Mouse (Mus musculus) embryonic stem cell, embryonic (primary cell): ENCODE data around the gene Uckl1.

Source experiments
- CTCF ChIA-PET, 4 experiments: fragments of 300-600 bp in 2 of 4; fragments of 350-600 bp in 2 of 4; sonication (Branson Sonifier 250); formaldehyde crosslinking; loops; one replicate each; lab custom pipeline; 2022; ENCODE audit warnings: inconsistent platforms in 2 of 4; lab: Charles Lee
- POLR2A ChIA-PET, 4 experiments: fragments of 300-600 bp in 2 of 4; fragments of 350-600 bp in 2 of 4; sonication (Branson Sonifier 250); formaldehyde crosslinking; loops; one replicate each; lab custom pipeline; 2022; ENCODE audit warnings: antibody characterized with exemption in 4 of 4, inconsistent platforms in 1 of 4; lab: Charles Lee

Gene Uckl1

DNA sequence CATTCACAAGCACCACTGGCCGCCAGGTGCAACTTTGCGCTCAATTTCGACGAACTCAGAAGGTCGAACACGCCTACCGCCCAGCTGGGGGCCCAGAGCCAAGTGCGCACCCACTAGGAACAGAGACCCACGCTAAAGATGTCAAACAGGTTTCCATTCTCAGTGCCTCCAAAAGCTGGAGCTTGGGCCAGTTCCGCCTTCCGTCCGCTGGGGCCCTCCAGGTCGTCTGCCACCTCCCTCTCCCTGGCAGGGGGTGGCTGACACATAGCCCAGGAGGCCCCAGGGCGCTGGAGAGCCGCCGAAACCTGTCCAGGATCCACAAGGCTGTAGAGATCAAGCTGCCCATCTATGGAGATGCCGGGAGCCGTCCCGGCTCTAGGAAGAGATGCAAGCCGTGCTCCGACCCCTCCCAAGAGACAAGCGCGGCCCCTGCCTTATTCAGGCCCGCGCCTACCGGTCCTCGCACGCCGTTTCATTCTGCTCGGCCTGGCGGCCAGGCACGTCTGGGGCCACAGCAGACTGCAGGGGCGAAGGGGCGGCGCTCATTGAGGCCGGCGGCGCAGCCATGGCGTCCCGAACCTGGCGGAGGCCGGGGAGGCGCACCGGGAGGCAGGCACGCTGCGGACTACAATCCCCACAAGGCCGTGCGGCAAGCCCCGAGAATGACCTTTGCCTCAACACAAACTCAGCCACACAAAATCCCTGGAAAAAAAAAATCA is 3.1 kb downstream of the Uckl1 start:
- POLR2A ChIA-PET = interaction anchor here (0.8 to 5.9 kb wide), 21 partner anchors 8 to 468 kb away, joined by 3 to 46 read pairs (median 5); partner anchors contain the start of genes Dnajc5 (in 3 of the 4), Samd10 (in 2 of the 4), Ppdpf (in 1 of the 4) and Prpf6 (in 1 of the 4)
- CTCF ChIA-PET = interaction anchor here in 3 of 4 experiments (0.5 to 3.6 kb wide), 19 partner anchors 10 to 427 kb away, joined by 3 to 28 read pairs (median 3); partner anchors contain the start of genes Samd10 (in 2 of the 3), Dnajc5 (in 1 of the 3) and Ppdpf (in 1 of the 3)

DNA sequence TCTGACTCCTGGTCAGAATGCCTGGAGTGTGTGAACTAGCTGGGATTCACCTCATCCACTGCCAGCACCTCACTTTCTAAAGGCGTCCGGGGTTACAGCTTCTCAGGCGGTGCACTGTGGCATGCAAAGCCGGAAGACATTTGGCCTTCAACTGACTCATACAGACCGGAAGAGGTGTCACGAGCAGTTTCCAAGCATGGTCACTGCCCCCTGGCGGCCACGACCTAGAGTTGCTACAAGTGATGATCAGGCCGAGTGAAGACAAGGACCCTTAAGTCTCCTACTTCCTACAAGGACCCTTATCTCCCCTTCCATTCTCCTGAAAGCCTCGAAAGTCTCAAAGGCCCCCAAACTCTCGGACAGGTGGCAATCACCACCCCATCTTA is 3.7 kb downstream of the Uckl1 start:
- POLR2A ChIA-PET = interaction anchor here (0.6 to 5.9 kb wide), 27 partner anchors 9 to 614 kb away, joined by 3 to 46 read pairs (median 4); partner anchors contain the start of genes Dnajc5 (in 3 of the 4), Samd10 (in 2 of the 4), Arfgap1 (in 1 of the 4) and Arfrp1 (in 1 of the 4)
- CTCF ChIA-PET = interaction anchor here (0.6 to 3.6 kb wide), 22 partner anchors 9 to 427 kb away, joined by 3 to 28 read pairs (median 3); partner anchors contain the start of genes Dnajc5 (in 1 of the 4), Ppdpf (in 1 of the 4) and Samd10 (in 1 of the 4)

DNA sequence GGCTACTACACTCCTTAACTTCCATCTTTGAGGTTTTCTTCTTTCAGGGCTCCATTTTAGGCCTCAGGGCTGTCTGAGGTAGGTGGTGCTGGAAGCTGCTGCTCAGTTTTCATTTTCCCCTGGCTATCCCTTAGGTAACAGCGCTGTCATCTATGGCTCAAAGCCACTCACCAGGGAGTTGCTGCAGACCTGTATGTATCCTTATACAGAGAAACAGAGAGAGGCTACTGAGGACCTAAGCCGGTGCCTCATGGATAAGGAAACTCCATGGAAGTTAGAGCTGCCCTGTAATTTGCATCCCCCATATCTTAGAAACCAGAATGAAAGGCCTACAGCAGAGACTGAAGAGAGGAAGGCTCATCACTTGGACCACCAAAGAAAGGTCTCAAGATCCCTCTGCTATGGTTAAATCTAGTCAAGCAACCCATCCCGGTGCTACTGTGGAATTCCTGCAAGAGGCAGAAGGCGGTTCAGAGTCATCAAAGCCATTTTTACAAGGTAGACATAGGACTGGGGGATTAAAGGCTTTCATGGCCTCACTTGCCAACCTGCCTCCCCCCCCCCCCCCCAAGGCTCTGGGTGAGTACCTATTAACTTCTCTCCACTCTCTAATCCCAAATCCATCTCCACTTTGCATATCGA is 4.4 kb downstream of the Uckl1 start:
- CTCF ChIA-PET = interaction anchor here (0.6 to 3.6 kb wide), 21 partner anchors 8 to 340 kb away, joined by 3 to 28 read pairs (median 3); partner anchors contain the start of genes Dnajc5 (in 1 of the 4) and Samd10 (in 1 of the 4)
- POLR2A ChIA-PET = interaction anchor here (0.6 to 5.9 kb wide), 25 partner anchors 8 to 613 kb away, joined by 3 to 46 read pairs (median 4); partner anchors contain the start of genes Dnajc5 (in 2 of the 4), Samd10 (in 2 of the 4), Arfgap1 (in 1 of the 4) and Arfrp1 (in 1 of the 4)

DNA sequence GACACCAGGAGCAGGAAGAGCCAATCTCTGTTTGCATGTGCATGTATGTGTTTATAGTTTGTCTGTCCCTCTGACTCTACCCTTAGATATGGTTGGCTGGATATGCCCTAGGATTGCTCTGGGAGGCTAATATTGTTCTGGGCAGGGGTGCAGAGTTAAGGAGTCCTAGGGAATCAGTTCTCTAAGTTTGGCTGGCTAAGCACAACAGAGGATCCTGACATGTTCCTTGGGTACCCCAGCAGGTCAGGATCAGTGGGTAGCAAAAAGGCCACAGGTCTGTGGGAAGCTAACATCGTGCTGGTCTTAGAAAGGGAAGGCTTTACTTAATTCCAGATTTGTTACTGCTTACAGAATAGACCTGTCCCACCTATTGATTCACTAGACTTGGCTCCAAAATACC is 5.0 kb downstream of the Uckl1 start:
- POLR2A ChIA-PET = interaction anchor here in 3 of 4 experiments (0.5 to 5.9 kb wide), 9 partner anchors 7 to 80 kb away, joined by 3 to 46 read pairs (median 6); partner anchors contain the start of genes Dnajc5 (in 1 of the 3) and Samd10 (in 1 of the 3)
- CTCF ChIA-PET = interaction anchor here in 3 of 4 experiments (0.8 to 3.6 kb wide), 7 partner anchors 11 to 168 kb away, joined by 3 to 28 read pairs (median 3); no protein-coding TSS in a partner anchor

DNA sequence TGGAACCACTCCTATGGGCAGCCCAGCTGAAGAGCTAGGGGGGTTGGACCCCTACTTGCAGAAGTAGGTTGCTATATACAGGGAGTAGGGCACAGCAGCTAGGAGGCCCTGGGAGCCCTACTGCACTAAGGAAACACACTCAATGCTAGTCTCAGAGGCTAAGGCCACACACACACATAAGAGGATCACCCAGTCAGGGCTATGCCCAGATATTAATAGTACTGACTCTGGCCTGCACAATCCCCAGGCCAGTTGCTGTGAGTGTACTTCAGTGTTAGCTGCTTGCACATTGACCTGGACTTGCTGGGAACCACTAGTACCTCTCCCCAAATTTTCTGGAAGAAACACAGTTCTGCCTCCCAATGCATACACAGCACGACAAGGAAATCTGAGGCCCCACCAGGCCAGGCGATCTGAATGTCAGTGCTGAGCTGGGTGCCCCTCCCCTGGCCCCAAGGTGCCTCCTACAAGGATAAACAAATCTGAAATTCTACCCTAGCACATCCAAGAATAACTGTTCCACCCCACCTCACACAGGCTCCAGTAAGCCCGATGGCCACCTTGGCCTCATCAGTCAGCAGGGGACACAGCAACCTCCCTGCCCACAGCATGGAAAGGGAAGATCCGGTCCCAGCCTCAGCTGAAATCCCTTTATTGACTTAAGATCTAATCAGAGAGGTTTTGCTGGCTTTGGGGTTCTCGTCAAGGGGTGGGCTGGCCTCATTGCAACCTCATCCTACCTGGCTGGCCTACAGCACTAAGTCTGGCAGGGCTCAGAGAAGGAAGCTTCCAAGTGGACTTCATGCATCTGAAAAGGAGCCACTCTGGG is 5.7 kb downstream of the Uckl1 start:
- POLR2A ChIA-PET = interaction anchor here in 3 of 4 experiments (0.5 to 5.1 kb wide), 12 partner anchors 10 to 213 kb away, joined by 3 to 46 read pairs (median 4); partner anchors contain the start of genes Arfrp1 (in 1 of the 3) and Samd10 (in 1 of the 3)
- CTCF ChIA-PET = interaction anchor here in 3 of 4 experiments (1.1 to 3.6 kb wide), 6 partner anchors 10 to 100 kb away, joined by 3 to 28 read pairs (median 4); no protein-coding TSS in a partner anchor

DNA sequence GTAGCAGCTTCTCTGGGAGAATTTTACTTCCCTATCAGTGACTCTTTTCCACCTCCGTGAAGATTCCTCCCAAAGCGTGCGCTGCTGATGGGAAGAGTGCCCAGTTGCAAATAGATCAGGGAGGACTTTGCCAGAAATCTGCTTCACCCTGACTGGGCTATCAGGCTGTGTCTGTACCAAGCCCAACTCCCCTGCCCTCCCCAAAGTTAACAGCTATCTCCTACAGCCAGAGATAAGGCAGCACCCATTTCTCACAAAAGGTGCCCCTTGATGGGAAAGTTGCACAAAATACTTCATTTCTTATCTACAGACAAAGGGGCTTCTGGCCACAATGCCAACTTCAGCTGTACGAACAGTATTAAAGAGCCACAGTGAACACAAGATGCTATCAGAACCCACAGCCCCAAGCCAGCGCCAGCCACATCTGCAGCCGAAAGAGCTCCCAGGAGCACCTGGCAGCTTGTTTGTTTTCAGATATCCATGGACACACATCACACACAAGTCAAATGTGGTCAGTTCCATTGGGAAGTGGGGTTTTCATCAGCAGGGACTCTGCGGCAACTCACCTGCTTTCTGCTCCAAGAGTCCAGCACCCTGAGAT is 6.6 kb downstream of the Uckl1 start:
- ChIA-PET POLR2A (interaction anchor here in 3 of 4 experiments (1.1 to 3.9 kb wide), 10 partner anchors 9 to 213 kb away, joined by 3 to 20 read pairs (median 4); partner anchors contain the start of gene Arfrp1 (in 1 of the 3)), CTCF (interaction anchor here (0.9 to 3.2 kb wide), 7 partner anchors 10 to 55 kb away, joined by 3 to 22 read pairs (median 4); no protein-coding TSS in a partner anchor)

DNA sequence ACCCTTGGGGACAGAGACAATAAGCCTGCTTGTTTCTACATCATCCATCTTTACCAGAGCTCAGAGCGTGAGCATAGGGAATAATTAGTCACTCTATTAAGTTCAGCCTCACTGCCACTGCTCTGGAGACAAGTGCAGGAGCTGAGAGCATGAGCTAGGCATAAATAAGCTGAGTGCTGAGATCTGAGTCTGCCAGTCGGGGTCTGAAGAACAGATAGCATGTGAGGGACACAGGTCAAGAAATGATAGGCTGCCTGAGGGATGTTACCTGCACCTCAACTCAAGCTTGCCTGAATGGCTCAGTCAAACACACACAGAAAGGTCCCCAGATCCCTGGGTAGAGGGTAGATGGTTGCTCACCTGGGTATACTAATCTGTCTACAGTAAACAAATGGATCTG is 7.6 kb downstream of the Uckl1 start:
- POLR2A ChIA-PET = interaction anchor here in 3 of 4 experiments (0.6 to 3.9 kb wide), 12 partner anchors 8 to 66 kb away, joined by 3 to 20 read pairs (median 4); partner anchors contain the start of gene Dnajc5 (in 1 of the 3)
- CTCF ChIA-PET = interaction anchor here (0.6 to 3.2 kb wide), 8 partner anchors 9 to 39 kb away, joined by 3 to 22 read pairs (median 5); no protein-coding TSS in a partner anchor

DNA sequence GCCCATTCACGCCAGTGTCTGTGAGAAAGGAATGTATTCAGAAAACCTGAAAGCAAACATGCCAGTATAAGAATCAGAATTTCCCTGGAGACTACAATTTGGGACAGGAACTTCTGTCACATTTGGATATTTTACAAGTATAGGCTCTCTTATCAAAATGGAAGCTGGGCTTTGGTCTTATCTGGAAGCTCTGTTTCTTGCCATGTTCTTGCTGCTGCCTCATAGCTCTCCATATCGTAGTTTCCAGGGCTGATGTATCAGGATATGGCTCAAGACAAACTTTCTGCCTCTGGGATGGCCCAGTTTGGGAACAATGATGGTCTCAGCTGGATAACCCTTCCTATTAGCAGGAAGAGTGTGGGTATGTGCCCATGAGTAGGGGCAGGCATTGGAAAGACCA is 8.1 kb downstream of the Uckl1 start:
- POLR2A ChIA-PET = interaction anchor here in 2 of 4 experiments (0.6 to 3.9 kb wide), 7 partner anchors 8 to 65 kb away, joined by 3 to 20 read pairs (median 6); partner anchors contain the start of gene Dnajc5 (in 1 of the 2)
- CTCF ChIA-PET = interaction anchor here in 3 of 4 experiments (0.7 to 3.2 kb wide), 5 partner anchors 8 to 38 kb away, joined by 3 to 22 read pairs (median 5); no protein-coding TSS in a partner anchor

DNA sequence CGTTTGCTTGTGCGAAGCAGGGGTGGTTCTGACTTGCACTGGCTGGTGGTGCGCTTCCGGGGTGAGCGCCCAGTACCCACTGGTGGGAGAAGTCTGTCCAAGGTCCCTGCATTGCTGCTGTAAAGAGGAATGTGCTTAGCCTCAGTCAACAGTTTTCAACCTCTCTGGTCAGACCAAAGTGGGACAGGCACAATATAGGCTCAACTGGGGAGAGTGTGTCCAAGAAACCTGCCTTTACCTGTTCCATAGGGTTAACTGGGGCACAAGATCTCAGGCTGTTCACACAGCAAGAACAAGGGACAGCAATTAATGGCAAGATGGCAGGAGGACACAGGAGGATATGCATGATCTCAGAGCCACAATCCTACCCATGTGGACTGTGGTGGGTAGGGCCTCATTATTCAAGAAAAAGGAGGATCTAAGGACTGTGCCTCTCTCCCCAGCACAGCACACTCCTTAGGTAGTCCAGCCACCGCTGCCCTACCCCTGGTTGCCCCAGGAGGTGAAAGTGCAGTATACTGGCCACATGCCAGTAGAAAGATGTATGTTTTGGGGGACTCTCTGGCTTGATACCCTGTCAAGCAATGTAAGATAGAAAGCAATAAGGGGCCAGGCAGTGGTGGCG is 9.7 kb downstream of the Uckl1 start:
- ChIA-PET POLR2A (interaction anchor here in 1 of 4 experiments (1.3 to 1.5 kb wide), 2 partner anchors 26 to 55 kb away, joined by 4 to 6 read pairs; partner anchors contain the start of gene Dnajc5), CTCF (interaction anchor here in 2 of 4 experiments (0.6 to 0.7 kb wide), 2 partner anchors 104 kb away, joined by 3 read pairs; no protein-coding TSS in a partner anchor)

DNA sequence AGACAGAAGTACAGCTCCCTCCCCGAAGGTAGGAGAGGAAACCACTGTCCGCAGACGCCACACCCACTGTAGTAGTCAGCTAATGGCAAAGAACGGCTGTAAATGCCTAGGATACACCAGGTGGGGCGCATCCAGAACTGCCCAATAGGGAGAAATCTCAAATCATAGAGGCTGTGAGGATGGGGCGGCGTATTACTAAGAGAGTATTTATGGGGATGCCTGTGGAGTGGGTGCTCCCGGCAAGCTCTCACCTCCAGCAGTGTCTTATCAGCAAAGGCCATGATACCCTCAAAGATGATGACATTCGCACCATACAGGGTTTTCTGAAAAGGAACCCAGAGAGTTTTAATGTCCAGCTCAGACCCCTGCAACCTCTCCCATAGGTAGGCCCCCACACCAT is 10.7 kb downstream of the Uckl1 start:
- POLR2A ChIA-PET = interaction anchor here in 3 of 4 experiments (0.5 to 1.5 kb wide), 9 partner anchors 8 to 254 kb away, joined by 3 to 6 read pairs (median 3); partner anchors contain the start of genes Dnajc5 (in 1 of the 3), Rtel1 (in 1 of the 3) and Uckl1 (in 1 of the 3)
- CTCF ChIA-PET = interaction anchor here in 2 of 4 experiments (0.5 to 0.7 kb wide), 3 partner anchors 15 to 558 kb away, joined by 3 read pairs; no protein-coding TSS in a partner anchor

DNA sequence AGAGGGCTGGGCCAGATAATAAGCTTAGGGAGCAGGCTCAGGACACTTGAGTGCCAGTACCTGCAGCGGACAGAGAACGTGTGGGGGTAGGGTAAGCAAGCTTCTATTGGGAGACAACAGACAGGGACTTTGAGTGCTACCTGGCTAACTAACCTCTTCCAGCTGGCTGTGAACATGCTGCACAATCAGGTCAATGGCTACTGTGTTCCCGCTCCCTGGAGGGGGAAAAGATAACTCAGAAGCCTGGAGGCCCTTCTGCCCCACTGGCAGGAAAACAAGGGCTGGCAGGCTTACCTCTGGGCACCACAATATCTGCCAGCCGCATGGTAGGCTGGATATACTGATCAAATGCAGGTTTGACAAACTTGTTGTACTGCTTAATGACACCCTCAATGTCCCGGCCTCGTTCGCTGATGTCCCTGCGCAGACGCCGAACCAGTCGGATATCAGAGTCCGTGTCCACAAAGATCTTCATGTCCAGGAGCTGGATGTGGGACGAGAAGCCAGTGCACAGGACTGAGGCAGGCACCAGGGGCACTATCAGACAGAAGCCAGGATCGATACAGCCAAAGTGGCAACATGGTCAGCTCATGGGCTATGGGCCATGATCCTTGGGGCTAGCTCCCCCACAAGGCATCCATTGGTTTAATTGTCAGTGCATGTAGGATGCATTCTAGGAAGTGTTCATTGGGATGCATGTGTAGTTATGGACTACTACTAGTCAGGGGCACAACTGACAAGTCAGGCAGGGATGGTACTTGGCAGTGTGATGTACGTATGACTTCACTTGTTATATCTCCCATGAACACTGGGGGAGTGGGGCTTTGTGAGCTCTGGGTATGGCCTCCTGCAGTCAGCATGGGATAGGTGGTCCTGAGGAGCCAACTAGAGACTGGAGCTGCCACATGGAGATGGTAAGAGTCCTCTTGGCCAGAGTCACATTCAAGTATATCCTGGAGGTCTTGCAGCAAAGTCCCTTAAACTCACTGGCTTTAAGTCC is 11.5 kb downstream of the Uckl1 start:
- ChIA-PET POLR2A (interaction anchor here in 3 of 4 experiments (0.5 to 2.9 kb wide), 13 partner anchors 7 to 254 kb away, joined by 3 to 17 read pairs (median 4); partner anchors contain the start of genes Abhd16b (in 1 of the 3), Dnajc5 (in 1 of the 3), Rtel1 (in 1 of the 3) and Uckl1 (in 1 of the 3)), CTCF (interaction anchor here (0.5 to 2.3 kb wide), 4 partner anchors 8 to 106 kb away, joined by 3 to 9 read pairs (median 3); no protein-coding TSS in a partner anchor)

DNA sequence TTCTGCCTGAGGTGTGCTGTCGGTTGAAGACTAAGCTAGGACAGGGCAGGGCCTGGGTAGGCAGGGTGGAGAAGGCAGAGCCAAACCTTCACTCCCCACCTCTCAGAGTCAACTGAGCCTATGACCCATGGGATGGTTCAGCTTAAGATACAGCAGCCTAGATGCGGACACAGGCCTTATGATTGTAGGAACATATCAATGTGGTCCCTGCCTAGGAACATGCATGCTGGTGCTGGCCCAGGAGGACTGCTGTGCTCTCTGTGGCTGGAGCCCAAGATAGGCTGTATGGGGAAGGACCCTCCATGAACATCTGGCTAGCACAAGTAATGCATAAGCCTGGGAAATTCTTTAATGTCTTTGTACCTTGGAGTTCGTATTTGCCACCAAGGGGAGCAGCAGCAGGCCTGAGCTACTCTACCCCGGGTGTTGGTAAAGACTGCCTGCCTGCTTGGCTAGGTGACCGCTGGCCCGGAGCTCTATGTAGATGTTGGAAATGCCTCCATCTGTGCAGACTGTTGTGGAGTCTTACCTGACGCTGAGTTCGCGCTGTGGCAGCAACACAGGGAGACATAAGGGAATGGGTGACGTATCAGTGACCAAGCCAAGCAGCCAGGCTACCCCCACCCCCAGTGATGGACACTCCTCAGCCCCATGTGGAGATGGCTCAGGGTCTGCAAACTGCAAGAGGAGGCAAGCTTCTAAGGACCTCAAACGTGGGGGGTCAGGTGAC is 12.6 kb downstream of the Uckl1 start:
- ChIA-PET POLR2A (interaction anchor here in 2 of 4 experiments (0.5 to 2.9 kb wide), 9 partner anchors 8 to 326 kb away, joined by 3 to 17 read pairs (median 4); partner anchors contain the start of genes Abhd16b (in 1 of the 2) and Dnajc5 (in 1 of the 2)), CTCF (interaction anchor here (0.6 to 2.3 kb wide), 7 partner anchors 9 to 353 kb away, joined by 3 to 9 read pairs (median 3); no protein-coding TSS in a partner anchor)

DNA sequence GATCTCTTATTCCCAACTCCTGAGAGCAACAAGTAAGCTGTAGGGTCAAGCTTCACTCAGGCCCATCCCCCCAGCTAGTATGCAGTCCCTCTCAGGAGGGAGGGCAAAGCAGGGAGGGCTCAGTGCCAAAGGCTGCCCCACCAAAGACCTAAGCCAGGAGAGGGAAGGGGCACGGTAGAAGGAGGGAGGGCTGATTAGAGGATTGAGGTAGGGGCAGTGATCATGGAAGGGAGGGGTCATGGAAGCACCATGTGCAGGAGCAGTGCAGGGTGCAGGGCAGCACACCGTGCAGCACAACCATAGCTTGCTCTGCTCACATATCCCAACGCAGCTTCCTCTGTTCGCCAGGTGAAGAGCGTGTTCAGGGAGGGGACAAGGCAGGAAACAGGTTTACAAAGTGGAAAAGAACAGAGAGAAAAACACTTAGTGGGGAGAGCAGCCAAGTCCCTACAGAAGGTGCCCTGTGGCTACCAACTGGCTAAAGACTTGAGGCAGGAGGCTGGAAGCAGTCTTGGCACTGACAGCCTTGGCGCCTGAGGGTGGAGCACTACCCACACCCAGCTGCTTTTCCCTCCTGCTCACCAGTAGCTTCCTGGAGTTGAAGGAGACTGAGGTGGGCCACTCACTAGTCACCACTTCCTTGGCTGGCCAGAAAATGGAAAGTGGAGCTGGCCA is 13.6 kb downstream of the Uckl1 start:
- POLR2A ChIA-PET = interaction anchor here (0.7 to 2.9 kb wide), 9 partner anchors 9 to 51 kb away, joined by 3 to 17 read pairs (median 4); partner anchors contain the start of gene Dnajc5 (in 1 of the 4)

More for the DNA sequence above, 13.6 kb downstream of the Uckl1 start:
- CTCF ChIA-PET = interaction anchor here (0.6 to 2.3 kb wide), 7 partner anchors 10 to 321 kb away, joined by 3 to 9 read pairs (median 4); no protein-coding TSS in a partner anchor
